Mouse (Mus musculus) midbrain, embryonic 10.5 days (tissue): ENCODE data around the gene Adamts13. TPM values are rescaled to one million over a fixed set of nuclear protein-coding genes. Genes with fewer than 3 reads are reported as not detected.

Experiments
- DNase-seq: peaks from one replicate; pipeline ENCODE4 v3.0.0-alpha.2; 2017; ENCODE audit warnings: low spot score
- H3K27ac ChIP-seq: fragments of 300-500 bp; sonication (generic); replicated peaks from 2 replicates; pipeline ENCODE4 v1.5.1; 2016; ENCODE audit warnings: mild to moderate bottlenecking
- H3K27me3 ChIP-seq: fragments of 300-500 bp; sonication (generic); 2 replicates; pipeline ENCODE4 v1.6.1; 2016; ENCODE audit warnings: low read depth, mild to moderate bottlenecking; ENCODE audit not compliant: poor library complexity, severe bottlenecking
- H3K36me3 ChIP-seq: fragments of 300-500 bp; sonication (generic); 2 replicates; pipeline ENCODE4 v1.6.1; 2016; ENCODE audit warnings: mild to moderate bottlenecking, moderate library complexity
- H3K4me1 ChIP-seq: fragments of 300-500 bp; sonication (generic); 2 replicates; pipeline ENCODE4 v1.6.1; 2016
- H3K4me3 ChIP-seq: fragments of 300-500 bp; sonication (generic); 2 replicates; pipeline ENCODE4 v1.5.1; 2016; ENCODE audit warnings: mild to moderate bottlenecking, moderate library complexity
- H3K9me3 ChIP-seq: fragments of 300-500 bp; sonication (generic); replicated peaks from 2 replicates; pipeline ENCODE4 v1.6.1; 2016; ENCODE audit warnings: mild to moderate bottlenecking
- WGBS: fragments of 180-500 bp; shearing (Covaris S2); methylation state at CpG from one replicate; pipeline ENCODE4 v1.1.7; 2016; 5-methylcytosine and 5-hydroxymethylcytosine counted together
- polyA plus RNA-seq: library from polyadenylated mRNA; unstranded; fragments of >200 nt; fragmentation: Nextera tagmentation; extraction: Ambion mirVana; gene quantifications from 2 replicates; pipeline ENCODE4 v1.2.1, GENCODE M21; 2016

Adamts13 gene
- polyA plus RNA-seq, 1 experiment from 2014 or later: not detected

DNA sequence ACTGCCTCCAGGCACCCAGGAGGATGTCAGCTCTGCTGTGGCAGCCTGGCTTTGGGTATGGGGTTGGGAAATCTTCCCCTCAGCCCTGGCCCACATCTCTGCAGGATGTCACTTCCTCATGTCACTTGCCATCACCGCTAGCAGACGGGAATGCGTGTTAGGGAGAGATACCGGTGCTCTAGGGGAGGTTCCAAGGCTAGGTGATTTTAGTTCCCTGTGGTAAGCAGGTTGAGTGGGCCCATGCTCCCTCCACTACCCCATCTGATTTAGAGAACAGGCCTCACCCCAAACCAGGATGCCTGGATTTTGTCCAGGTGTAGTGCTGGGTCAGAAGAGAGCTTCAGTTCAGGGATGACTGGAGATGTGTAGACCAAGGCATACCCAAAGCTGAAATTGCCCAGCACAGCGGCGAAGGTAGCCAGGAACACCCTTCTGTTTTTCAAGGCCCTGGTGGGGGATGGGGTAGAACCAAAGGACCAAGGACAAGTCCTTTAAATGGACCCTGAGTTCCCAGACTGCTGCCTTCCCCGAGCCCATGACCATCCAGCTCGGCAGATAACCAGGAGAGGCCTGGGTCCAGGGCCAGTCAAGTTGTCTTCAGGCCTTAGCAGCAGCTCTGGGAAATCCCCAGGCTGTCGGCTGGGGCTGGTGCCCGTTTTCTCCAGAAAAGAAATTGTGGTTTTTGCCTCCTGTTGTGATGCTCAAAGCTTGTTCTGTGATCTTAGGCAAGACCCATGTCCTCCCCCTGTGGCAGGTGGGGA lies 53.8 kb downstream of the Adamts13 start:
- no peaks in the 10 kb centered on the region for H3K9me3 ChIP-seq
- no peaks in the 10 kb centered on the region for H3K36me3 ChIP-seq
- DNase-seq: no peak
- H3K27ac ChIP-seq: peak overlapping the region; percentile 34; the same call in 1 of the 2 replicates
- H3K4me3 ChIP-seq: peak overlapping the region; percentile 50
- peaks cover 23% of the 10 kb centered on the region for H3K4me1 ChIP-seq
- 75% methylated on average over 10 of the region's 10 CpGs for WGBS
- H3K27me3 ChIP-seq: peaks cover 37% of the 10 kb centered on the region

DNA sequence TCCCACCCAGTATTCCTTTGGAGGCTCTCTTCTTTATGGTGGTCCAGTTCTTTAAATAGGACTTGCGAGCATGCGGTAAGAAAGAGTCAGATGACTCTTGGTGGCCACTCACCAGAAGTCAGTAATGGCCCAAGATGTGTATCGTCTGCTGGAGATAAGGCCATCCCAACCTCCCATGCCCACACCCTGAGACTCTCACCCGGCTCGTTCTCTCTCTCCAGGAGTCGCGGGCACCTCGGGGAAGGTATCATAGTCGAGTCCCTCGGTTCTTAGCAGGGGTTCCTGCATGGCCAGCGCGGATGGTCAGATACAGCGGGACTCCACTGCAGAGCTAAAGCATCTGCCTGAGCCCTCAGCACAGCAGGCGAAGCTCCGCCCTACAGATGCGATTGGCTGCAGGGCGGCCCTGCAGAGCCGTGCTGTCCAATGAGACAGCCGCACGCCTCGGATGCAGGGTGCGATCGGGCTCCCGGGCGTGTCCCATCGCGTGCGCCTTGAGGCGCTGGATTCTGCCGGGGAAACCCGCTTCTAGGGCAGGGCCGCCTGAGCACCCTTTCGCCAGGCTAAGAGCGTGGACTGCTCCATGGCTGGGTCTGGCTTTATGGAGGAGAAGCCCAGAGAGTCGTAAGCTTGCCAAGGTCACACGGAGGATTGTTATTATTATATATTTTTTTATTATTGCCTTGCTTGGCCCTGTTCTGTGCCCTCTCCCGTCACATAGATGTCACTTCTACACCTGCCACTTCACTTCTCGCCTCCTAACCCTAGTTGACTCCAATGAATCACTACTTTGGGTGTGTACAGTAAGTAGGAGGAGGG lies 54.6 kb downstream of the Adamts13 start, which contains the start of gene Slc2a6:
TSS of gene Slc2a6 (minus strand) at position 381 of the 819 bp plus-strand sequence.
- peak within 1 kb of the TSS; percentile 50 for H3K4me3 ChIP-seq
- H3K4me1 ChIP-seq: peaks cover 23% of the 10 kb centered on the region
- H3K36me3 ChIP-seq: no peaks in the 10 kb centered on the region
- DNase-seq: peak; percentile 89
- H3K9me3 ChIP-seq: no peaks in the 10 kb centered on the region
- peaks cover 37% of the 10 kb centered on the region for H3K27me3 ChIP-seq
- H3K27ac ChIP-seq: peak within 1 kb of the TSS; percentile 34; the same call in 1 of the 2 replicates
- WGBS: 5% methylated on average over 38 of the region's 38 CpGs

DNA sequence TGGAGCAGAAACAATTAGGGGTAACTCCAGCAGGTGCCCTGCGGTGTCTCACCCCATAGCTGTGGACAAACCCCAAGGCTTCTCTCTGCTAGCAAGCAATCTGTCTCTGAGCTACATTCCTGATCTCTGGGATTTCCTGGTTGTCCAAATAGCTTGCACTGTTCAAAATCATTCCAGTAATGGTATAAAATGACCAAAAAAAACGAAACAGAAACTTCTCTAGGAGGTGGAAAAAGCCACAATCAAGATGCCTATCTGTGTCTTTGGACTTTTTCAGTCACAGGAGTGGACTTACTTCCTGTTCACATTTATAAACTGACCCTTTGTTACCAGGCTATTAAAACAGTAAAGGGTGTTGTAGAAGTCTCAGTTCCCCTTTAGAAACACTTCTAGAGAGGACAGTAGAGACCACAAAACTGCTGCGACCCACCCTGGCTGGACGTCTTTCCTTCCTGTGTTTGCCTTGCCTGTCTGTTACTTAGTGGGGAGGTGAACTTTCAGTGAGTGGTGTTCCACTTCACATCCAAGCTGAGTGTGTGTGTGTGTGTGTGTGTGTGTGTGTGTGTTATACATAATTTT lies 55.3 kb downstream of the Adamts13 start:
- Histone ChIP-seq H3K4me3 (peak overlapping the region; percentile 50), H3K27me3 (peaks cover 37% of the 10 kb centered on the region), H3K9me3 (no peaks in the 10 kb centered on the region), H3K27ac (peak overlapping the region; percentile 34; the same call in 1 of the 2 replicates), H3K4me1 (peaks cover 21% of the 10 kb centered on the region), H3K36me3 (no peaks in the 10 kb centered on the region)
- DNase-seq: no peak
- 75% methylated on average over 4 of the region's 4 CpGs for WGBS

DNA sequence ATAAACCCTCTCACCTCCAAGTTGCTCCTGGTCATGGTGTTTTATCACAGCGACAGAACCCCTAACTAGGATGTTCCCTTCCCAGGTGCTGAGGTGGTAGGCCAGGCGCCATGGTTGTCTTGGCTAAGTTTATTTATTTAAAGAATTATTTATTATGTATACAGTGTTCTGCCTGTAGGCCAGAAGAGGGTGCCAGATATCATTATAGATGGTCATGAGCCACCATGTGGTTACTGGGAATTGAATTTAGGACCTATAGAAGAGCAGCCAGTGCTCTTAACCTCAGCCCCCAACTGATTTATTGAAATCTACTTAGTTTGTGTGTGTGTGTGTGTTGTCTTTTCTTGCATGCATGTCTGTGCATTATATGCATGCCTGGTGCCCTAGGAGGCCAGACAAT lies 59.1 kb downstream of the Adamts13 start:
- H3K27me3 ChIP-seq: peaks cover 26% of the 10 kb centered on the region
- no peak overlapping the region for H3K27ac ChIP-seq
- whole genome bisulfite sequencing: 79% methylated on average over 2 of the region's 2 CpGs
- no peak for DNase-seq
- H3K36me3 ChIP-seq: no peaks in the 10 kb centered on the region
- no peak overlapping the region for H3K4me3 ChIP-seq
- peaks cover 11% of the 10 kb centered on the region for H3K4me1 ChIP-seq
- no peaks in the 10 kb centered on the region for H3K9me3 ChIP-seq

DNA sequence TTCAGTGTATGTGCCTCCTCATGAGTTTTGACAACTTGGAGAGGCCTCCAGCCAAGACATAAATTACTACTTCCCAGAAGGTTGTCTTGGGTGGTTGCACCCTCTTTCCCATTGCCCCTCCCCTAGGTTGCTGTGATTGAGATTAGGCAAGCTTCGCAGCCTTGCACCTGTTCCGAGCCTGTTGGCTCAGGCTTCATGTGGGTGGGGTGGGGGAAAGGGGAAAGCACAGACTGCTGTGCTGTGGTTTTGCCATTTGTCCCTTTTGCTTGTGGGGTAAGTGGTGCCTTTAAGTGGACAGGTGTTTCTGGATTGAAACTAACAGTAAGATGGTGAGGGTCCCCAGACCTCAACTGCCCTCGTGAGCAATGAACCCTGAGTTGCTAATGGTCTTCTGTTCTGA lies 62.8 kb downstream of the Adamts13 start:
- Histone ChIP-seq H3K27me3 (no peaks in the 10 kb centered on the region; the same call in 1 of the 2 replicates), H3K9me3 (no peaks in the 10 kb centered on the region), H3K4me1 (0 out of 2 replicates have a peak, but pooled peaks cover 4% of the 10 kb centered on the region), H3K4me3 (no peak overlapping the region), H3K36me3 (no peaks in the 10 kb centered on the region), H3K27ac (no peak overlapping the region)
- DNase-seq: no peak
- 75% methylated on average over 3 of the region's 3 CpGs for WGBS

DNA sequence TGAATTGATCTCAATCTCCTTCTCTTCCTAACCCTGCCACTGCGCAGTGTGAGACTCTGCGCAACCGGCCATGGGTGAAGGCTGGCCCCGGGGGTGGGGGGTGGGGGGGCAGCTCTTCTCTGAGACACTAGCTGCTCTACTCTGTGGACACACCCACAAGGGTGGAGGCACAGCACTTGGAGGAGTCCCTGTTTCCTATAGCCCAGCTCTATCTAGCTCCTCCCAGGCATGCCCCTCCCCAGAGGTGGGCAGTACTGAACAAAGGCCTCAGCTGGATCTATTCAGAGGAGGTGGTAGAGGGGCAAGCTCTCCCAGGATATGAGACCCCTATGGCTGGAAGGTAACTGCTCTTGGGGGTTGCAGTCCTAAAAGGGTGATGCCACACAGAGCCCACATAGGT lies 63.8 kb downstream of the Adamts13 start:
- Histone ChIP-seq H3K9me3 (no peaks in the 10 kb centered on the region), H3K4me1 (0 out of 2 replicates have a peak, but pooled peaks cover 4% of the 10 kb centered on the region), H3K27ac (no peak overlapping the region; the same call in 1 of the 2 replicates), H3K36me3 (no peaks in the 10 kb centered on the region), H3K4me3 (no peak overlapping the region), H3K27me3 (peaks cover 9% of the 10 kb centered on the region)
- 55% methylated on average over 4 of the region's 4 CpGs for WGBS
- DNase-seq: no peak

DNA sequence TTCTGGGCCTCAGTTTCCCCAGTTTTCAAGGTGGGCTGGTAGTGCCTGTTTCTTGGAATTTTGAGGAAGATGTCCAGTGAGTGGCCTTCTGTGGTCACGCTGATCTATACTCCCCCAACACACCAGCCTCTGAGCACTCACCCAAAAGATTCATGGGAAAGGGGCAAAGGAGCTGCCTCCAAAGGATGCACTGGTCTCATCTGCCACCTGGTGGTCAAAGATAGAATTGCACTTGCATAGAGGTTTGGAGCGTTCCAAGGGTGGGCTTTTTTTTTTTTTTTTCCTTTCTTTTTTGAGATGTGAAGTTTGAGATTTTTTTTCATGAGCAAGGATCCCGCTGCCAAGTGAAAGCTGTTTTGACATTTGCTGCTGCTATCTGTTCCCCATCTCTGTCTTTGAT lies 65.4 kb downstream of the Adamts13 start:
- Histone ChIP-seq H3K9me3 (no peaks in the 10 kb centered on the region), H3K27ac (0 out of 2 replicates have a peak overlapping the region, but pooled peaks have one; percentile 13), H3K4me1 (0 out of 2 replicates have a peak, but pooled peaks cover 4% of the 10 kb centered on the region), H3K36me3 (no peaks in the 10 kb centered on the region), H3K27me3 (peaks cover 19% of the 10 kb centered on the region), H3K4me3 (no peak overlapping the region)
- peak; percentile 66 for DNase-seq
- WGBS: 5% methylated on average over 3 of the region's 3 CpGs

DNA sequence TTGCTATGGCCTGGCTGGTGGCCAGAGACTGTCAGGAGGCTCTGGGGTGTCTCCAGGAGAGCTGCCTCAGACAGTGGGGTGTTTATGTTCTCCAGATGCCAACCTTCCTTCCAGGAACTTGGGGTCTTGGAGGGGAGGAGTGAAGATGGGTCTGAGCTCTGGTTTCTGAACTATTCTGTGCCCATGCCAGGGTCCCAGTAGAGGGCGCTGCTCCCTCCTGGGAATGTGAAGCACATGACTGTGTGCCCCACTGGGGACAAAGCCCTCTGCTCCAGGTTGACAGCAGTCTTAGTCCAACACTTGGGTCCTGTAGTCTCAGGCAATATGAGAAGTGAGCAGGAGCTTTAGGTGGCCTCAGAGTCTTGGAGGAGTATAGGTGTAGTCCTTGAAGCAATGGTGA lies 66.1 kb downstream of the Adamts13 start:
- DNase-seq: no peak
- Histone ChIP-seq H3K9me3 (no peaks in the 10 kb centered on the region), H3K4me3 (no peak overlapping the region), H3K27me3 (peaks cover 25% of the 10 kb centered on the region), H3K4me1 (0 out of 2 replicates have a peak, but pooled peaks cover 4% of the 10 kb centered on the region), H3K36me3 (no peaks in the 10 kb centered on the region), H3K27ac (no peak overlapping the region)
- WGBS: 8% methylated on average over 1 of the region's 1 CpGs

DNA sequence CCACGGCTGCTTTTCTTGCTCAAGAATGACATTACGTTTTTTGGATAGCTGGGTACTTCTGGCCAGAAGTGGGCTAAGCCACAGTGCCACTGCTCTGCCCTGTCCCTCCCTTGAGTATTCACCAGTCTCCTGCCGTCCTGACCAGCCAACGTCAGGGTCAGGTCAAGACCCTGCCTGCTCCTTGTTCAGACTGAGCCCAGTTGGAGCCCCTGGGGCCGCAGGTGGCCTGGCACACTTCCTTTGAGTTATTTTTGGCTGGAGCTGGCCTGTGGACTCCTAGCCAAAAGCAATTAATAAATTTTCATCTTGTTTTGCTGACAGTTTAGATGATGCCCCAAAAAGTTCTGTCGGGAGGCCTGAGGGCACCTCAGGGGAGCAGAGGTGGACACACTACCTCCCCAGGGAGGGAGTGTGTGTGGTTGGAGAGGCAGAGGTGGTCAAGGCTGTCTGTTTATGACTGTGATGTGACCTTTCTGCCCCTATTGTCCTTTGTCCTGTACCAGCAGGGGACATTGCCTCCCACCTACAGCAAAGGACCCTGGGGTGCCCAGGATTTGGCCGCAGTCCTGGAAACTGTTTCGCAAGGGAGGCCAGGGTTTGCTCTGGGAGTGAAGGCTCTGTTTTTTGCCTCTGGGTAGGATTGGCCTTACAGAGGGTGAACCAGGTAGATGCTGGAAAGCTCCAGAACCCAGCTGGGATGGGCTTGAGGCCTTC lies 69.1 kb downstream of the Adamts13 start:
- 75% methylated on average over 8 of the region's 8 CpGs for WGBS
- Histone ChIP-seq H3K36me3 (no peaks in the 10 kb centered on the region), H3K4me1 (0 out of 2 replicates have a peak, but pooled peaks cover 4% of the 10 kb centered on the region), H3K9me3 (no peaks in the 10 kb centered on the region), H3K4me3 (no peak overlapping the region), H3K27ac (no peak overlapping the region), H3K27me3 (peaks cover 55% of the 10 kb centered on the region)
- DNase-seq: no peak

DNA sequence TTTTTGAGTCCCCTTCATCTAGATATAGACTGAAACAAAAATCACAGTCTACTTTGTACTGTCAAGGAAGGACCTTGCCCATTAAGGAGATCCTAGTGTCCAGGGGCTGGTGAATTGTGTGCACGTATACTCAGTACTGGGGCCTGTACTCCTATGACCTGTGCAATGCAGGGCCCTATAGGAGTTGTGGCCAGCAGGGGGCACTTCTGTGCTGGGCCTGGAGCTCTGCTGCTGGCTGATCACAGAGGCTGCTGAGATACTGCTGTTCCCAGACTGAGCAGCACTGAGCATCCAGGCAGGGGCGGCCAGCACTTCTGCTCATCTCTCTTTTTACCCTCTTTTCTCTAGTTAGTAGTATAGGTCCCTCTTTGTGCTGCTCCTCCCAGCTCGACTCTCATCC lies 70.2 kb downstream of the Adamts13 start:
- 30% methylated on average over 3 of the region's 3 CpGs for WGBS
- Histone ChIP-seq H3K4me3 (no peak overlapping the region), H3K27ac (no peak overlapping the region), H3K9me3 (no peaks in the 10 kb centered on the region), H3K36me3 (no peaks in the 10 kb centered on the region), H3K27me3 (peaks cover 67% of the 10 kb centered on the region), H3K4me1 (0 out of 2 replicates have a peak, but pooled peaks cover under 1% of the 10 kb centered on the region)
- peak; percentile 79 for DNase-seq

DNA sequence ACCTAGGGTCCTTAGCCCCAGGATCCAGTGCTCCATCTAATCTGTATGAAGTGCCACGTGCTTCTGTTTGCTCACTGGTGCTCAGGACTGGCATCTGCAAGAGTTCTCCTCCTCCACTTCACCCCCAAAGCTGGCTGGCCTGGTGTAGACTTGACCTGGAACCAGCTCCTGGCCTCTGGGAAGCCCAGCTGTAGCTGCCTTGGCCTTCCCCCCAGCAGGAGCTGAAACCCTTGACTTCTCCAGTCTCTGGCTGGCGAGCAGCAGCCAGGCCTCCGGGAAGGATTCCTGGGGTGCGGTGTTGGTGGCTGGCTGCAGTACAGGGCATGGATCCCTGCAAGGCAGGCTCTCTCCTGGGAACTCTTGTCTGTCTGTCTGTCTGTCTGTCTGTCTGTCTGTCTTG lies 71.0 kb downstream of the Adamts13 start:
- Histone ChIP-seq H3K4me3 (no peak overlapping the region), H3K9me3 (no peaks in the 10 kb centered on the region), H3K27ac (no peak overlapping the region), H3K36me3 (no peaks in the 10 kb centered on the region), H3K4me1 (peaks cover under 1% of the 10 kb centered on the region; the same call in 1 of the 2 replicates), H3K27me3 (peaks cover 74% of the 10 kb centered on the region)
- 80% methylated on average over 4 of the region's 4 CpGs for WGBS
- no peak for DNase-seq

DNA sequence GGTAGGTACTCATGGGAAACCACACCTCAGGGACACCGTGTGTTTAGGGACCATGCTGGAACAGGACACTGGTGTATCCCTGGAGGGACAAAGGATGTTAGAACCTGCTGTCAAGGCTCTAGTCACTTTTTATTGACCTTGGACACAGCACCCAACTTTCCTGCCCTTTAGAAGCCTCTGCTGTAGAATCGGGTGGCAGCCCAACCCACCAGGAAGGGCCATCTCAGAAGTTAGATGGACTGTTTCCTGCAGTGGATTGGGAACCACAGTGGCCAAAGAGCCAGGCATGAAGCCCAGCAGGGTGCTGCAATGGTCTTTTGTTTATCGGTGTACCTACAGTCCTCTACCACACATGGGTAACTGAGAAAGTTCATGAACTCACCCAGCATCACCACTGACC lies 71.4 kb downstream of the Adamts13 start:
- Histone ChIP-seq H3K4me3 (no peak overlapping the region), H3K27me3 (peaks cover 75% of the 10 kb centered on the region), H3K4me1 (peaks cover 5% of the 10 kb centered on the region), H3K27ac (no peak overlapping the region), H3K9me3 (no peaks in the 10 kb centered on the region), H3K36me3 (no peaks in the 10 kb centered on the region)
- 79% methylated on average over 3 of the region's 3 CpGs for WGBS
- DNase-seq: no peak
